Mouse (Mus musculus): ENCODE results near the gene Pdilt. TPM values are rescaled to one million over a fixed set of nuclear protein-coding genes. Genes with fewer than 3 reads are reported as not detected.

Gene Pdilt
- polyA plus RNA-seq, 2 experiments, result not detected

DNA sequence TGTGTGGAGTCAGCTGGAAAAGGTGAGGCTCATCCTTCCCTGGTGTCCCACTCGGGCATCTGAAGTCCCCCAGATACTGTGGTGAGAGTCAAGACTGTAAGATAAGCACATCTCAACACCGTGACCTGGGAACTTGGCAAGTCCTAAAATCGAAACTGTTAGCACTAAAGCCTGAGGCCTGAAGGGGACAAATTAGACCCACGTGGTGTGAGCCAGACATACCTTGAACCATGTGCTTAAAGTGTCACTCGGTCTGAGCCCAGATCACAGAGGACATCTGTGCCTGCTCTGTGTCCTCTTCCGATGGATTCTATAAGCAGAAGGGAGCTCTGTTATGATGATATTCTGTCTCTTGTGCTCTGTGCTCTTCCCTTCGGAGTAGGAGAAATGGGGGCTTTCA is 5.3 kb upstream of the Pdilt start:
- ATAC-seq (ENCODE audit: low FRiP score, low read depth), result no peak
- Histone ChIP-seq H3K9ac (ENCODE audit: low read depth, low read length, severe bottlenecking) (no peak overlapping the region), H3K4me3 (replicated peaks; ENCODE audit: low read length) (no peak overlapping the region), H3K27ac (replicated peaks; ENCODE audit: low read depth, low read length) (no peak overlapping the region), H3K4me1 (ENCODE audit: control insufficient read depth, insufficient read depth, low read length) (no peaks in the 10 kb centered on the region), H3K9me3 (ENCODE audit: control insufficient read depth, low read length) (no peaks in the 10 kb centered on the region), H3K4me2 (replicated peaks; ENCODE audit: low read depth, low read length, severe bottlenecking) (no peak overlapping the region), H3K27me3 (ENCODE audit: control insufficient read depth, insufficient read depth, low read length) (no peaks in the 10 kb centered on the region), H3K36me3 (ENCODE audit: control insufficient read depth, insufficient read depth, low read length) (no peaks in the 10 kb centered on the region)
- no peak for TF ChIP-seq POLR2A (IDR thresholded peaks at IDR 0.05; ENCODE audit: borderline replicate concordance, extremely low read depth, insufficient read depth, insufficient read length)
- DNase-seq (ENCODE audit: low spot score), result no peak
- WGBS, result 62% methylated on average over 7 of the region's 7 CpGs

DNA sequence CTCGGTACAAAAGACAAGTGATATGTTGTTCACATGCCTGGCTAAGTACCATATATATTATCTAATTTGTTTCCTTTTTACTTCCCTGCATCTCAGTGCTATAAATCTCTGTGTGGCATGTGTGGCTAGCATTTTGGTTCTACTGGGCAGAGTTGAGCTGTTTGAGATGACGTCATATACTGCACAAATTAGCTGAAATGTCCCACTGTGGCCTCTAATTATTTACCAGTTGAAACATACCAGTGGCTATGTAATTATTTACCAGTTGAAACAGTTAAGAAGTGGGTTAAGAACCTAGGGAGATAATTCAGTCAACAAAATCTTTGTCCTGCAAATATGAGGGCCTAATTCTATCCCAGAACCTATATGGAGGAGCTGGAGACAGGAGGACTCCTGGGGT is 4.3 kb upstream of the Pdilt start:
- ATAC-seq (ENCODE audit: low FRiP score, low read depth) (no peak), DNase-seq (ENCODE audit: low spot score) (no peak)
- no peak overlapping the region for H3K9ac ChIP-seq (ENCODE audit: low read depth, low read length, severe bottlenecking)
- no peak overlapping the region for H3K27ac ChIP-seq (replicated peaks; ENCODE audit: low read depth, low read length)
- H3K4me3 ChIP-seq (replicated peaks; ENCODE audit: low read length), result no peak overlapping the region
- no peak overlapping the region for H3K4me2 ChIP-seq (replicated peaks; ENCODE audit: low read depth, low read length, severe bottlenecking)
- no peaks in the 10 kb centered on the region for H3K4me1 ChIP-seq (ENCODE audit: control insufficient read depth, insufficient read depth, low read length)
- no peaks in the 10 kb centered on the region for H3K36me3 ChIP-seq (ENCODE audit: control insufficient read depth, insufficient read depth, low read length)
- no peaks in the 10 kb centered on the region for H3K27me3 ChIP-seq (ENCODE audit: control insufficient read depth, insufficient read depth, low read length)
- H3K9me3 ChIP-seq (ENCODE audit: control insufficient read depth, low read length), result no peaks in the 10 kb centered on the region
- no peak for TF ChIP-seq POLR2A (IDR thresholded peaks at IDR 0.05; ENCODE audit: borderline replicate concordance, extremely low read depth, insufficient read depth, insufficient read length)
- 29% methylated on average over 2 of the region's 2 CpGs for WGBS

DNA sequence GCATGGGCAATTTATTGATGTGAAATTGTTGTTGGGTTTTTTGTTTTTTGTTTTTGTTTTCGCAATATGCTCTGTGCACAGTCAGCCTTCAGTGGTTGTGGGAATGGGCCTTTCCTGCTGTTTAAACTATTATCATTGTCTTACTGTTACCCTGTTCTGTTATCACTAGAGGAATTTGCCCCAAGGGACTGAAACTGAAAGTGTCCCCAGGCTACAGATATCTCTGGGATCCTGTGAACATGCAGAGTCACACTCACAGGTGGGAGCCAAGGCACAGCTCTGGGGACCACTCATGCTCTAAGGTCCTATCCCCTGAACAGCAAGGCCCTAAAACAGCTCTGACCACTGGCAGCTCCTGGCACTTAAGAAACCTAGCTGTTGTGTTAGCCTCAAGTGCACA is 3.8 kb upstream of the Pdilt start:
- no peak overlapping the region for H3K9ac ChIP-seq (ENCODE audit: low read depth, low read length, severe bottlenecking)
- H3K36me3 ChIP-seq (ENCODE audit: control insufficient read depth, insufficient read depth, low read length), result no peaks in the 10 kb centered on the region
- WGBS, result 94% methylated on average over 1 of the region's 1 CpGs
- H3K4me3 ChIP-seq (replicated peaks; ENCODE audit: low read length), result no peak overlapping the region
- no peaks in the 10 kb centered on the region for H3K9me3 ChIP-seq (ENCODE audit: control insufficient read depth, low read length)
- H3K4me1 ChIP-seq (ENCODE audit: control insufficient read depth, insufficient read depth, low read length), result no peaks in the 10 kb centered on the region
- H3K27me3 ChIP-seq (ENCODE audit: control insufficient read depth, insufficient read depth, low read length), result no peaks in the 10 kb centered on the region
- TF ChIP-seq POLR2A (IDR thresholded peaks at IDR 0.05; ENCODE audit: borderline replicate concordance, extremely low read depth, insufficient read depth, insufficient read length), result no peak
- DNase-seq (ENCODE audit: low spot score) (no peak), ATAC-seq (ENCODE audit: low FRiP score, low read depth) (no peak)
- no peak overlapping the region for H3K27ac ChIP-seq (replicated peaks; ENCODE audit: low read depth, low read length)
- H3K4me2 ChIP-seq (replicated peaks; ENCODE audit: low read depth, low read length, severe bottlenecking), result no peak overlapping the region

DNA sequence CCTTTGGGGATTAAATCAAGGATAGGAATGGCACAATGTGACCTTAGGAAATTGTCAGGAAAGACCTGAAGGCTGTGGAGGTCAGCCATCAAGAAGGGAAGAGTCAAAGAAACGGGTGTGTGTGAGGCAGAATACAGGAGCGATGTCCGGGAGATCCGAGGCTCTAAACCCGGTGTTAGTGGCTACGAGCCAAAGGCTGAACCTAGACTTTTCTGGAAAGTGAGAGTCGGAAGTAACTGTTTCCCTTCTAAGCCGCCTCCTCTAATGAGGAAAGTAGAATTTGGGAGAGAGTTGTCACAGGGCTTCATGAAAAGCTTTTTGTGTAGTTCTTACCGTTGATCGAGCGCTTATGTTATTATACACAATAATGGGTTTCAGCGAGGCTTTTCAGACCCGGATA is 3.2 kb upstream of the Pdilt start:
- Histone ChIP-seq H3K9ac (ENCODE audit: low read depth, low read length, severe bottlenecking) (no peak overlapping the region), H3K36me3 (ENCODE audit: control insufficient read depth, insufficient read depth, low read length) (no peaks in the 10 kb centered on the region), H3K4me2 (replicated peaks; ENCODE audit: low read depth, low read length, severe bottlenecking) (no peak overlapping the region), H3K27me3 (ENCODE audit: control insufficient read depth, insufficient read depth, low read length) (no peaks in the 10 kb centered on the region), H3K9me3 (ENCODE audit: control insufficient read depth, low read length) (no peaks in the 10 kb centered on the region), H3K4me3 (replicated peaks; ENCODE audit: low read length) (no peak overlapping the region), H3K4me1 (ENCODE audit: control insufficient read depth, insufficient read depth, low read length) (no peaks in the 10 kb centered on the region), H3K27ac (replicated peaks; ENCODE audit: low read depth, low read length) (no peak overlapping the region)
- DNase-seq (ENCODE audit: low spot score) (no peak), ATAC-seq (ENCODE audit: low FRiP score, low read depth) (no peak)
- TF ChIP-seq POLR2A (IDR thresholded peaks at IDR 0.05; ENCODE audit: borderline replicate concordance, extremely low read depth, insufficient read depth, insufficient read length), result no peak
- WGBS, result 81% methylated on average over 13 of the region's 13 CpGs

DNA sequence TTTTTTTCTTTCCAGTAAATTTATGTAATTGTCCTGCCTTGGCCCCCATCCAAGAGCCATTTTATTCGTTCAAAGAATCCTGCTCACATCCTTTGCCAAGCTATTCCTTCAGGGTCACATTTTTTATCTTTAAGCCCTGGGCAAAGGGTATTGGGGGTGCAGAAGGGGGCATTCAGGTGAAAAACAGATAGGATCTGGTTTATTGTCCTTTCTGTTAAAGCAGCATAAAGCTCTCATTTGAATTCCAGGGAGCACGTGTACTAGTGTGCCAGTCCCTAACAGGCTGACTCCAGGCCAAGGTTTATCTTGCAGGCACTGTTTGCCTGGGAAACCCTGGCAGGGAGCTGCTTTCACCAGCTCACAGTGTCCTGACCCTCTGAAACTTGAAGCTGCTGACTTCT is 2.6 kb upstream of the Pdilt start:
- H3K27ac ChIP-seq (replicated peaks; ENCODE audit: low read depth, low read length), result no peak overlapping the region
- H3K4me3 ChIP-seq (replicated peaks; ENCODE audit: low read length), result no peak overlapping the region
- ATAC-seq (ENCODE audit: low FRiP score, low read depth) (no peak), DNase-seq (ENCODE audit: low spot score) (no peak)
- no peak overlapping the region for H3K4me2 ChIP-seq (replicated peaks; ENCODE audit: low read depth, low read length, severe bottlenecking)
- H3K36me3 ChIP-seq (ENCODE audit: control insufficient read depth, insufficient read depth, low read length), result no peaks in the 10 kb centered on the region
- no peaks in the 10 kb centered on the region for H3K27me3 ChIP-seq (ENCODE audit: control insufficient read depth, insufficient read depth, low read length)
- no peak overlapping the region for H3K9ac ChIP-seq (ENCODE audit: low read depth, low read length, severe bottlenecking)
- TF ChIP-seq POLR2A (IDR thresholded peaks at IDR 0.05; ENCODE audit: borderline replicate concordance, extremely low read depth, insufficient read depth, insufficient read length), result no peak
- H3K4me1 ChIP-seq (ENCODE audit: control insufficient read depth, insufficient read depth, low read length), result no peaks in the 10 kb centered on the region
- H3K9me3 ChIP-seq (ENCODE audit: control insufficient read depth, low read length), result no peaks in the 10 kb centered on the region
- WGBS, result 34% methylated on average over 2 of the region's 2 CpGs

DNA sequence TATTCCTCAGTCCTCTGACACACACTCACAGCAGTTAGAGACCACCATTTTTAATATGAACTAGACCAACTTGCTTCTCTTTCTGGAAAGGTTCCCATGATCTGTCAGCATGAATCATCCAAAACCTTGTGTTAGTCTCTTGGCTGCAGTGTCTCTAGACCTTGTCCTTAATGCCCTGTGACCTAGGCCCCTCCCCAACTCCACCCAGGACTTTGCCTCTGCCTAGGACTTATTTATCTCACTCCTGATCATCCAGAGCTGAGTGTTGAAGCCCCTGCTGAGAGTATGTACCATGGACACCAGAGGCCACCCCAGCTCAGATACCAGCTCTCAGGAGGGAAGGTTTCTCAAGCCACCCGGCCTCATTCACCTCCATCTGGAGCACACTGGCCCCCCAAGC is 904 bp downstream of the Pdilt start:
- no peaks in the 10 kb centered on the region for H3K27me3 ChIP-seq (ENCODE audit: control insufficient read depth, insufficient read depth, low read length)

More for the DNA sequence above, 904 bp downstream of the Pdilt start:
- Histone ChIP-seq H3K27ac (replicated peaks; ENCODE audit: low read depth, low read length) (no peak overlapping the region), H3K9ac (ENCODE audit: low read depth, low read length, severe bottlenecking) (no peak overlapping the region), H3K36me3 (ENCODE audit: control insufficient read depth, insufficient read depth, low read length) (no peaks in the 10 kb centered on the region), H3K4me2 (replicated peaks; ENCODE audit: low read depth, low read length, severe bottlenecking) (no peak overlapping the region), H3K9me3 (ENCODE audit: control insufficient read depth, low read length) (no peaks in the 10 kb centered on the region), H3K4me1 (ENCODE audit: control insufficient read depth, insufficient read depth, low read length) (no peaks in the 10 kb centered on the region), H3K4me3 (replicated peaks; ENCODE audit: low read length) (no peak overlapping the region)
- WGBS, result 64% methylated on average over 1 of the region's 1 CpGs
- TF ChIP-seq POLR2A (IDR thresholded peaks at IDR 0.05; ENCODE audit: borderline replicate concordance, extremely low read depth, insufficient read depth, insufficient read length), result no peak
- ATAC-seq (ENCODE audit: low FRiP score, low read depth), result no peak
- DNase-seq (ENCODE audit: low spot score), result no peak
